Mouse (Mus musculus) liver, embryonic 11.5 days (tissue): ENCODE measurements around the gene Magi1. TPM values are rescaled to one million over a fixed set of nuclear protein-coding genes. Genes with fewer than 3 reads are reported as not detected.
"Not testable (repeated sequence)": the region's sequence is repeated elsewhere in the genome, so short reads cannot be mapped to it uniquely, and the experiment has no call there.

Experiments
- ATAC-seq: fragments of 200-750 bp; cut with Nextera tagmentation; replicated peaks from 2 replicates; pipeline ENCODE4 v1.8.0; 2017; ENCODE audit warnings: moderate number of reproducible peaks, mild to moderate bottlenecking, moderate TSS enrichment, moderate library complexity; ENCODE audit not compliant: low FRiP score
- DNase-seq: peaks from one replicate; pipeline ENCODE4 v3.0.0-alpha.2; 2017; ENCODE audit warnings: low spot score
- H3K27ac ChIP-seq: fragments of 300-500 bp; sonication (generic); 2 replicates; pipeline ENCODE4 v1.5.1; 2014; ENCODE audit warnings: mild to moderate bottlenecking, low read depth, low read length, control low read depth
- H3K27me3 ChIP-seq: fragments of 300-500 bp; sonication (generic); replicated peaks from 2 replicates; pipeline ENCODE4 v1.6.1; 2014; ENCODE audit warnings: low read length, mixed read lengths; ENCODE audit not compliant: control insufficient read depth, insufficient read depth
- H3K36me3 ChIP-seq: fragments of 300-500 bp; sonication (generic); 2 replicates; pipeline ENCODE4 v1.6.1; 2014; ENCODE audit warnings: mild to moderate bottlenecking, low read length, moderate library complexity, mixed read lengths; ENCODE audit not compliant: control insufficient read depth, insufficient read depth
- H3K4me1 ChIP-seq: fragments of 300-500 bp; sonication (generic); replicated peaks from 2 replicates; pipeline ENCODE4 v1.6.1; 2014; ENCODE audit warnings: low read length, mixed read lengths; ENCODE audit not compliant: control insufficient read depth, insufficient read depth
- H3K4me2 ChIP-seq: fragments of 300-500 bp; sonication (generic); 2 replicates; pipeline ENCODE4 v1.6.1; 2014; ENCODE audit warnings: mild to moderate bottlenecking, control low read depth, moderate library complexity
- H3K4me3 ChIP-seq: fragments of 300-500 bp; sonication (generic); 2 replicates; pipeline ENCODE4 v1.5.1; 2014; ENCODE audit warnings: low read depth, low read length, control low read depth
- H3K9ac ChIP-seq: fragments of 300-500 bp; sonication (generic); 2 replicates; pipeline ENCODE4 v1.6.1; 2014; ENCODE audit warnings: low read depth, low read length, control low read depth
- H3K9me3 ChIP-seq: fragments of 300-500 bp; sonication (generic); 2 replicates; pipeline ENCODE4 v1.6.1; 2016; ENCODE audit warnings: low read length, inconsistent platforms, mixed read lengths; ENCODE audit not compliant: control insufficient read depth
- WGBS: fragments of 180-500 bp; shearing (Covaris S2); extraction: QIAGEN DNeasy Blood & Tissue Kit; methylation state at CpG from one replicate; pipeline ENCODE4 v1.1.7; 2014; 5-methylcytosine and 5-hydroxymethylcytosine counted together
- polyA plus RNA-seq: library from polyadenylated mRNA; unstranded; fragments of >200 nt; fragmentation: Nextera tagmentation; extraction: Ambion mirVana; gene quantifications from 2 replicates; pipeline ENCODE4 v1.2.1, GENCODE M21; 2014

The Magi1 gene
- polyA plus RNA-seq, 1 experiment from 2014 or later: 4.6 TPM

DNA sequence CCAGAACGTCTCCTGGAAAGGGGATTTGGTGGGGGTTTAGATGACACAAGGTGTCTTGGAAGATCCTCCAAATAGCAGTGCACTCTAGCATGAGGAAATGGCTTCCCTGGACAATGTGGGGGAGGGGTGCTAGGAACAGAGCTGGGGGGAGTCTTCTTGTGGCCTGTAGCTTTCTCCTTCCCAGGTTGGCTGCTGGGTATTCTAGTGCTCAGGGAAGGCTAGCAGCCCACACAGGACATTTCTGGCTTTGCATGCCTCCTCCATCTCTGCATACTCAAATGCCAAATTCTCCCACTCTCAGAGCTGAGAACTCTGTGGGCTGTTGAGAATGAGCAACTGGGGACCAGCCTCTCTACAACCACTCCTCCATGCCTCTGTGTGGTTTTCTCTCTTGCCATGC lies 622.6 kb downstream of the Magi1 start:
- no peak for DNase-seq
- H3K27me3 ChIP-seq: no peaks in the 10 kb centered on the region
- H3K9me3 ChIP-seq: no peaks in the 10 kb centered on the region
- no peak overlapping the region for H3K27ac ChIP-seq
- 61% methylated on average over 1 of the region's 1 CpGs for whole genome bisulfite sequencing
- H3K4me3 ChIP-seq: no peak overlapping the region
- no peak for ATAC-seq
- no peaks in the 10 kb centered on the region for H3K36me3 ChIP-seq
- no peaks in the 10 kb centered on the region for H3K4me1 ChIP-seq
- no peak overlapping the region for H3K4me2 ChIP-seq
- H3K9ac ChIP-seq: no peak overlapping the region

DNA sequence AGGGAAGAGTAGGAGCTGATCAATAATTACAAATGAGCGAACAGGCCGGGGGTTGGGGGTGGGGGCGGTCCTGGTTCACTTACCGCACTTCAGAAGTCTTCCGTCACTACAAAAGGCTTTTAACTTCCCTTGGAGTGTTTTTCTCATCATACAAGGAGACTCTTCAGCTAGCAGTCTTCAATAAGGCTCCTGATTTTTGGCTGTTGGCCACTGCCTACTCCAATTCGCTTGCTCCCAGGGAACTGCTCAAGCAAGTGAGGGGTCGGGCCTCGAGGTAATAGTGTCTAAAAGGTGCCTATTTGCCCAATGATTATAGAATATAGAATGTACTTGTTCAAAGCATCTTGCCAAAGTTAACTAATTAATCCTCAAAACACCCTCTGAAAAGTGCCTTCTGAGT lies 624.2 kb downstream of the Magi1 start:
- no peaks in the 10 kb centered on the region for H3K27me3 ChIP-seq
- H3K9me3 ChIP-seq: no peaks in the 10 kb centered on the region
- DNase-seq (no peak), ATAC-seq (no peak)
- no peaks in the 10 kb centered on the region for H3K4me1 ChIP-seq
- H3K4me3 ChIP-seq: no peak overlapping the region
- WGBS: 84% methylated on average over 8 of the region's 8 CpGs
- H3K4me2 ChIP-seq: no peak overlapping the region
- H3K36me3 ChIP-seq: no peaks in the 10 kb centered on the region
- H3K27ac ChIP-seq: no peak overlapping the region
- no peak overlapping the region for H3K9ac ChIP-seq

DNA sequence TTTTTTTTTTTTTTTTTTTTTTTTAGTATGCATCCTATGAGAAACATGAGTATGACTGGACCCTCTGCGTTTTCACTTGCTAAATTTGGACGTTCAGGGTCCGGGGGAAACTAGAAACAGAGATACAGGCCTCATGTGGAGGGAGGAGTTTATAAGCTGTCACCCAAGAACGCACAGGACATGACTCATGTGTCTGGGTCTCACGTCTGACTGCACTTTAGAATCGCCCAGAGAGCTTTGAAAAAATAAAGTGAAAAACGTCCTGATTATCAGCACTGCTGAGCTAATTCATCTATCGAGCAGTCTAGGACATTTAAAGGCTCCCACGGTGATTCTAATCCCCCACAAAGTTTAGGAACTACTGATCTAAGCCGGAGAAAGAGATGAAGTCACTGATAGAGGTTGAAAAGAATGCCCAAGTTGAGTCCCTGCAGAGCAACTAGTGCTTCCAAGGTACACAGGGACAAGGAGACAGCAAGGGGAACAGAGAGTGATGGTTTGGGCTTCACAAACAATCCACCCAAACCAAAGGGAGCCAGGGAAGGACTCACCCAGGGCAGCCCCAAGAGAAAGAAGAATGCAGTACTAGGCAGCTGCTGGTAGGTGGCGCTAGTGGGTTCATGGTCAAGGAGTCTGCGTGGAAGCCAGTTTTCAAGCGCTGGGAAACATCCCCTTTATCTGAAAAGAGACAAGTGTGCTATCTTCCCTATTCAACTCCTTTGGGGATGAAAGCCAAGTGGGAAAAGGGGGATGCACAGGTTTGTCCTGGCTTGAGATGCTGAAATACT lies 626.3 kb downstream of the Magi1 start:
- Histone ChIP-seq H3K4me3 (no peak overlapping the region), H3K9ac (no peak overlapping the region), H3K4me2 (no peak overlapping the region), H3K4me1 (no peaks in the 10 kb centered on the region), H3K27ac (no peak overlapping the region), H3K36me3 (no peaks in the 10 kb centered on the region), H3K9me3 (no peaks in the 10 kb centered on the region), H3K27me3 (no peaks in the 10 kb centered on the region)
- 24% methylated on average over 13 of the region's 13 CpGs for WGBS
- ATAC-seq (no peak), DNase-seq (peak; percentile 47)

DNA sequence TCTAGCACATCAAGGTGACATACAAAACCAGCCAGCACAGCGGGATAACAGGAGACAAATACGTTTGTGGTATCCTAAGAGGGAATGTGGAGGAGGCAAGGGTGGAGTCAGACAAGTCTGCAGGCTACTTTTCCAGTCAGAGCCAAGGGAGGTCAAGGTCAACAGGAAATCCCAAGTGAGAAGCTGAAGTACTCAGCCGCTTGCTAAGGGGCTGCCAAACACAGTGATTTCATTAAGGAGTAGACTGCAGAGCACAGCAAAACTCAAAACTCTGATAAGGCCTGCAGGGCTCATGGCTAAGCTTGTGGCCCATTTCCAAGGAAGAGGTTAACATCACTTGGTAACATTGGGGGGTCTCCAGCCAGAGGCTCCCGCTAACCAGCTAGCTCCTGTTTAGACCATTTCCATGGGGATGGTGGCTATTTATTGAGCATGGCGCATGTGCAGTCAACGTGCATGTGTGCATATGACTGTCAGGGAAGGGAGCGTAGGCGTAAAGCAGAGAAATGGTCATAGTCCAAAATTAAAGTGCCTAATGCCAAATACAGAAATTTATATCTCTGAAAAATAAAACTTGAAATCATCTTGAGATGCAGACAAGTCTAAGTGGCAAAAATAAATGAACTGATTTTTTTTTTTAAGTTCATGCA lies 635.0 kb downstream of the Magi1 start:
- H3K27me3 ChIP-seq: no peaks in the 10 kb centered on the region
- no peak overlapping the region for H3K9ac ChIP-seq
- H3K4me1 ChIP-seq: no peaks in the 10 kb centered on the region
- no peaks in the 10 kb centered on the region for H3K36me3 ChIP-seq
- H3K4me2 ChIP-seq: no peak overlapping the region
- DNase-seq: no peak
- H3K4me3 ChIP-seq: no peak overlapping the region
- 68% methylated on average over 8 of the region's 8 CpGs for WGBS
- H3K27ac ChIP-seq: no peak overlapping the region
- no peaks in the 10 kb centered on the region for H3K9me3 ChIP-seq
- ATAC-seq: no peak

DNA sequence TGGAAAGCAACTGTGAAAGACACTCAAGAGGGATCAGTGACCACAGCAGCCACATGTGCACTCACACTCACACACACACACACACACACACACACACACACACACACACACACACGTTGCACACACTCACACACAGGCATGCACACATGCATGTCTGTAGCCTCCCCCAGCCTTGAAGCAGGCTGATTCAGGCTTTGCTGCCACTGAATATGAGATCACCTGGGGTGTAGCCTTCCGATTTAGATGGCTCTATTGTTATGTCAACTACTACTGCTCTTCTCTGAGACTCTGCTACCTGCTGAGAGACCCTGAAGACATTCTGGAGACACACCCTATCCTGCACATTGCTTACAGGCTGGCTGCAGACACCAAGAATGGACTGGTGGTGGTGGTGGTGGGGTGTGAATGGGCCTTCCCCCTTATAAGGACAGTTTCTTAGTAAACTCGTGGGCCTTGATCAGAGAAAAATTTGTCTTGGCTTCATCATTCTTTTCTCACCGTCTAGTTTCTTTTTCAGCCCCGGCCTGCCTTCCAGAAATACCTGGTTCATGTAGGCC lies 653.9 kb downstream of the Magi1 start:
- H3K9me3 ChIP-seq, H3K9ac ChIP-seq, DNase-seq, H3K27me3 ChIP-seq, H3K36me3 ChIP-seq, H3K4me1 ChIP-seq, ATAC-seq, H3K4me2 ChIP-seq, H3K4me3 ChIP-seq, H3K27ac ChIP-seq: not testable (repeated sequence)
- 76% methylated on average over 5 of the region's 5 CpGs for WGBS

DNA sequence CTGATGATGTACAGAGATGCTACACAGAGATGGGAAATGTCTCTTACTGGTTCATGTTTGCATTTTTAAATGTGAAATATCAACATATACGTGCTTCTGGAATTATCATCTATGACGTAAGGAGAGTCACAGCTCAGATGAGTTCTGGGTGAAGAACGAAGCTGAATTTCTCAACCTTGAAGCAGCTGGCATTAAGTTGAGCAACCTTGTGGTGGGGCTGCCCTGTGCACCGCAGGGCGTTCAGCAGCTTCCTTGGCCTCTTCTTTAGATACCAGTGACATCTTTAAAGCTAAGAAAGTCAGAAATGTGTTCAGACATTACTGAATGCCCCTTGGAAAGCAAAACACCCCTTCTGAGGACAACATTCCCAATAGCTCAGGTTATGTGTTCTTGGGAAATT lies 656.5 kb downstream of the Magi1 start:
- Histone ChIP-seq H3K9me3 (no peaks in the 10 kb centered on the region), H3K36me3 (no peaks in the 10 kb centered on the region), H3K27ac (no peak overlapping the region), H3K4me3 (no peak overlapping the region), H3K27me3 (no peaks in the 10 kb centered on the region), H3K4me1 (no peaks in the 10 kb centered on the region), H3K9ac (no peak overlapping the region), H3K4me2 (no peak overlapping the region)
- DNase-seq (no peak), ATAC-seq (no peak)
- WGBS: 79% methylated on average over 5 of the region's 5 CpGs

Other genes with a start within 250 kb of the Magi1 start
- 6.4 and 8.2 TPM in 2 replicates for gene Slc25a26, start 216.4 kb upstream of the Magi1 start, polyA plus RNA-seq